Mouse (Mus musculus) left cerebral cortex, postnatal 10 days (tissue): Measurements from ENCODE around the gene Spcs2. TPM values are rescaled to one million over a fixed set of nuclear protein-coding genes. Genes with fewer than 3 reads are reported as not detected.

Experiments used
- DNase-seq, 2 experiments: peaks; one replicate each; pipeline ENCODE4 v3.0.0; 2021 to 2022; ENCODE audit warnings: low spot score in 2 of 2, mixed read lengths in 1 of 2; ENCODE audit errors: extremely low spot score in 1 of 2
- intact Hi-C: fragments of 180-260 bp; cut with DNase I; formaldehyde crosslinking; loops from one replicate; pipeline ENCODE4 v1.15.1; 2025
- total RNA-seq, 2 experiments: library from RNA; stranded (reverse); gene quantifications; 2 replicates each; pipeline ENCODE4 v1.2.3; 2021

Spcs2 gene
- total RNA-seq, 2 experiments from 2014 or later: 79.7 to 86.7 TPM

- intact Hi-C loops: loop anchor here (5.0 to 10.0 kb wide), 2 partner anchors 62 to 369 kb away; no protein-coding TSS in a partner anchor
- no peak for DNase-seq
Measured at GRCm38 (mm10) chr7:99873965-99874364, 10.7 kb upstream of the Spcs2 start.

- intact Hi-C loops: no loop called here
- DNase-seq: no peak
Measured at GRCm38 (mm10) chr7:99869296-99869695, 6.0 kb upstream of the Spcs2 start.

GRCm38 (mm10) chr7:99865219-99865618, 2.0 kb upstream of the Spcs2 start:
- no peak for DNase-seq
- intact Hi-C loops: no loop called here

- no peak for DNase-seq
Measured at GRCm38 (mm10) chr7:99864241-99865028, 1.2 kb upstream of the Spcs2 start.

GRCm38 (mm10) chr7:99858813-99859585, 4.3 kb downstream of the Spcs2 start, which contains the start of gene Xrra1:
Xrra1 (plus strand) TSS chr7:99859116.
- intact Hi-C loops: no loop called here
- DNase-seq: peak; percentile 98 to 99

More at GRCm38 (mm10) chr7:99864241-99865028, 1.2 kb upstream of the Spcs2 start:
- intact Hi-C loops: no loop called here

- intact Hi-C loops: no loop called here
Measured at GRCm38 (mm10) chr7:99858175-99858812, 5.0 kb downstream of the Spcs2 start.

GRCm38 (mm10) chr7:99856266-99856861, 6.9 kb downstream of the Spcs2 start:
- intact Hi-C loops: no loop called here
- no peak for DNase-seq

More at GRCm38 (mm10) chr7:99858175-99858812, 5.0 kb downstream of the Spcs2 start:
- DNase-seq: no peak

- DNase-seq: no peak
Measured at GRCm38 (mm10) chr7:99854311-99854710, 9.0 kb downstream of the Spcs2 start.

GRCm38 (mm10) chr7:99853350-99853749, 9.9 kb downstream of the Spcs2 start:
- intact Hi-C loops: no loop called here
- no peak for DNase-seq

More at GRCm38 (mm10) chr7:99854311-99854710, 9.0 kb downstream of the Spcs2 start:
- intact Hi-C loops: no loop called here

- DNase-seq: no peak
- intact Hi-C loops: no loop called here
Measured at GRCm38 (mm10) chr7:99851618-99852017, 11.6 kb downstream of the Spcs2 start.

GRCm38 (mm10) chr7:99851121-99851520, 12.1 kb downstream of the Spcs2 start:
- intact Hi-C loops: no loop called here
- DNase-seq: no peak

GRCm38 (mm10) chr7:99850534-99850933, 12.7 kb downstream of the Spcs2 start:
- intact Hi-C loops: no loop called here
- DNase-seq: no peak

- intact Hi-C loops: no loop called here
Measured at GRCm38 (mm10) chr7:99845533-99846236, 17.6 kb downstream of the Spcs2 start.

GRCm38 (mm10) chr7:99838241-99838640, 25.0 kb downstream of the Spcs2 start:
- no peak for DNase-seq
- intact Hi-C loops: no loop called here

More at GRCm38 (mm10) chr7:99845533-99846236, 17.6 kb downstream of the Spcs2 start:
- DNase-seq: no peak

- no peak for DNase-seq
- intact Hi-C loops: no loop called here
Measured at GRCm38 (mm10) chr7:99837358-99838071, 25.7 kb downstream of the Spcs2 start.

GRCm38 (mm10) chr7:99836781-99837180, 26.5 kb downstream of the Spcs2 start:
- intact Hi-C loops: no loop called here
- DNase-seq: no peak

- intact Hi-C loops: no loop called here
- DNase-seq: no peak
Measured at GRCm38 (mm10) chr7:99834314-99834853, 28.9 kb downstream of the Spcs2 start.
